Mouse (Mus musculus) CD4-positive, CD25-positive, alpha-beta regulatory T cell, adult 2 months (primary cell): ENCODE measurements around the gene Afmid.
"Not testable (repeated sequence)": the region's sequence is repeated elsewhere in the genome, so short reads cannot be mapped to it uniquely, and the experiment has no call there.

Experiments
- DNase-seq: peaks from one replicate; pipeline ENCODE4 v3.0.0-alpha.2; 2012; ENCODE audit warnings: low read depth, low spot score

The Afmid gene

DNA sequence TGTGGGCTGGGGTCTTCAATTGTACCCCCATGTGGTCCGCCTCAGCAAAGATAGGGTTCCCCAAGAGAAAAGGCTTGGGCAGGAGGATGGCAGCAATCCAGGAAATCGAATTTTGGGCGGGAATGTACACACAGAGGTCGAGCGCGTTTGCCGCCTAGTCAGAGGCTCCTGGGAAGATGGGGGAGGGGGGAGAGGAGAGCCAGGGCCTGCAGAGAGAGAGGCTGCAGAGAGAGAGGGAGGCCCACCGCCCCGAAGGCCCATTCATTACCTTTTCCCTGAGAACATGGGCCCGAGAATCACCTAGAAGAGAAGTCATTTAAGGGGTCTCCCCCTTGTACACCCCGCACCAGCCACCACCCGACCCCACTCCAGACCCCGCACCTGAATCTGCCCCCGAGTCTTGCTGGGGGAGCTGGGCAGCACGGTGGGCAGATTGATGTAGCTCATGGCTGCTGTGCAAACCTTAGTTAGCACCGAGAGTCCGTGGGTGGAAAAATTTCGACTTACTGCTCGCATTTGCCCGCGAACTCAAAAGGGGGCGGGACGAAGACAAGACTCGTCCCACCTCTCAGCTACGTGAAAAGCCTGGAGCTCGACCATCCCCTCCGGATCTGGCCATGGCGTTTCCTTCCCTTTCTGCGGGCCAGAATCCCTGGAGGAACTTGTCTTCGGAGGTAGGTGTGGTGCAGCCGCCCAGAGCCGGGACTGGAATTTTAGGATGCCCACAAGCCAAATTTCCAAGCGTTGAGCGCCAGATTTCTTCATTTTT is at the start of gene Afmid, which contains the start of gene Tk1:
Afmid (plus strand) TSS at position 592 of the 769 bp plus-strand sequence.
Tk1 (minus strand) TSS at position 760 of the 769 bp plus-strand sequence.
- DNase-seq = peak; percentile 81

DNA sequence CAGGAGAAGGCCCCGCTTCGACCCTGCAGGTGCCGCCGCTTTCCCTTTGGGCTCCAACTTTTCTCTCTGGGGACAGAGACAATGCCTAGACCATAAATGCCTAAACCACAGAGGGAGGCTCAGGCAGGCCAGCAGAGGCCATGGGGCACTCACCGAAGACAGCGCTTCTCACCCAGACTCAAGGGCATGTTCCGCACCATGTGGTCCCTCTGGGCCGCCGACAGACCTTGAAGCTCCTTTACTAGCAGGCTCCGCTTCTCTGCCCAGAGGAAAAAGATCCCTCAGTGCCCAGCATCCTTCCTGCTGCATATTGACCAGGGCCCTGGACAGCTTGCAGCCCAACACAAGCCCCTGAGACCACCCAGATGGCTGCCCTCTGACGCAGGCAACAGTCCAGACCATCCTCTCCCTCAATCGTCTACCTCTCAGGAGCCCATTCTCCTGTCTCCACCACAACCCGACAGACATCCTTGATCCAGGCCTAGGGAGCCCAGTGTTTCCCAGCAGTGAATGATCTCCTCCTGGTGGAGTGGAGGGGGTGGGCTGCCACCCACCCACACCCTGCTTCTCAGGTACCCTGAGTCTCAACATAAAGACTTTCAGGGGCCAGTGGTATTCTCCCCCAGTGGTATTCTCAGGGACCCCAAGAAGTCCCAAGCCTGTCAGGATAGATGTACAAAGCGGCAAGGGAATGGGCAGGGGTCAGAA is 49.5 kb upstream of the Afmid start:
- DNase-seq = no peak

DNA sequence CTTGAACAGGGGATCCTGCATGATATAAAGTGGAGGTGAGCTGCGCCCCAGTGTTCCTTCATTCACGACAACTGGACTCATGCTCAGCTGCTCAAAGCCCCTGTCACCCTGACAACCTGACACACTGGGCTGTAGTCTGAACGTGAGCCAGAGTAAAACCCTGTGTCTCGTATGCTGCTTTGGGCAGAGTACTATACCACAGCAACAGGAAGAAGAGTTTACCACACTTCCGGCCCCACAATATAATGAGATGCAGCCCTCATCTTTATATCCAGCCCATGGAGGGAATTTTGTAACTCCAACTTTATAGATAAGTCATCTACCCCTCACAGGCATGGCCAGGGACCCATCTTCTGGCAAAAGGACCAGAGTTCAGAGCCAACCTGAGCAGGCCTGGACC is 48.6 kb upstream of the Afmid start:
- DNase-seq = peak; percentile 77

DNA sequence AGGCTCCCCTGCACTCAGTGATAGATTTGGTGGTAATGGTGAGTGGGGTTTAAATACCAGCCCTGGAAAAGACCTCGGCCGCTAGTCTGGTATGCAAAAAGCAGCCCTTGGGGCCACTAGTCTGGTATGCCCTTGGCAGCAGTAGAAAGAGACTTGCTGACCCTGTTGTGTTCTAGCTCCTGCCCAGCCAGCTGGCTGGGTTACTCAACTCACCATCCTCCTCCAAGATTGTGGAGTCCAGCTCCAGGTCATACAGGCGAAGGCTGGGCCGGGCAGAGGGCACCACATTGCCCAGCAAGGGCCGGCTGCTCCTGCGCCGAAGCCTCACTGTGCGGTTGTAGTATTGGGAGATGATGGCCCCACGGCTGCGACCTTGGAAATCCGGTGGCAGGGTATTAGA is 47.7 kb upstream of the Afmid start:
- DNase-seq = no peak

DNA sequence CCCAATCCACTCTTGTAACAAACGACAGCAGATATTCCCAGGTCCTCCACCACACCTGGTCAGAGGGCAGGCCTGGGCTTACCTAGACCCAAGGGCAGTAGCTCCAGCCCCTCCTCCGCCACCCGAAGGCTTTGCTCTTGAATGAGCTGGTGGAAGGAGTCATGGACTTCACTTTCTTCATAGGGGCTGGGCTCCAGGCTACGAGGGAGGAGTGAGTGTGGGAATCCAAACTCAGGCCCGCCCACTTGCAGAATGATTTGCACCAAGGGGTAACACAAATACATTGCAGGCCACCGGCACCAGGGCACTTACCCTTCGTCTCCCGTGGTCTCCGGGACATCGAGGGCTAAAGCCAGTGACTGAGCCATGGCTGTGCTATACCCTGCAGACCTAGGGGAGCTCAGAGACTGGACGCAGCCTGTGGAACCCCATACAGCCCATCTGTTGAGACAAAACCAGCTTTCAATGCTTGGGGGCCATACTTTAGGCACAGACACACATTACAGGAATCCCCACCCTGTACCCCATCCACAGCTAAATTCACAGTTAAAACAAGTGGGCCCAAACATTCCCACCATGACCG is 46.8 kb upstream of the Afmid start:
- peak; percentile 41 for DNase-seq

DNA sequence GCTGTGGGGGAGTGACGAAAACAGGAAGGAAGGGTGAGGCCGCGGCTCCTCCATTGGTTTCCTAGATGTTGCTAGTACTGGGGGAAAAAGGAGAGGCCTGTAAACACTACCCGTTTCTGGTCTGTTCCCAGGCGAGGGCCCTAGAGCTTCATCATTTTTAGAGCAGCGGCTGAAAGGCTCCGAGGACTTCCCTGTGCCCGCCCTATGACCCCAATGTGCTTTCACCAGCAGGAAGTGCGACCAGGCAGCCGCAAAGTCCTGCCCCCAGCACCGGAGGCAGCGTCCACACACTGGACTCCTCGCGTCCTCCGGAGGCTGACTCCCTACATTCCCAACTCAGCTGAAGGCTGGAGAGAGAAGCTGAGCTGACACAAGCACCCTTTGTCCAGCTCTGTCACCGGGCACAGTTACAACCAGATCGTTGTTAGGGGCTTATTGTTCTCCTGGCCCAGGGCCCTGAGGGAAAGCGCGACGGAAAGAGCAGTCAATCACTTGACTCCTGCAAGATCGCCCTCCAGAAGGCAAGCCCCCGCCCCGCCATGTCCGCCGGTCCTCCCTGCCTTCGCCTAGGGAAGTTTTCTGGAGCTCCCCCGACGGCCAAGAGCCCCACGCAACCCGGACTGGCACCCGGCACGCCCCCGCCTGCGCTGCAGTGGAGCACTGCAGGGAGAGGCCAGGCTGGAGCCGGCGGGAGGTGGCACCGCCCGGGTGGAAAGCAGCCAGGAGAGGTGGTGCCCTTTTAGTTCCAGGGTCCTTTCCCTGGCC is 46.1 kb upstream of the Afmid start:
- peak; percentile 56 for DNase-seq

DNA sequence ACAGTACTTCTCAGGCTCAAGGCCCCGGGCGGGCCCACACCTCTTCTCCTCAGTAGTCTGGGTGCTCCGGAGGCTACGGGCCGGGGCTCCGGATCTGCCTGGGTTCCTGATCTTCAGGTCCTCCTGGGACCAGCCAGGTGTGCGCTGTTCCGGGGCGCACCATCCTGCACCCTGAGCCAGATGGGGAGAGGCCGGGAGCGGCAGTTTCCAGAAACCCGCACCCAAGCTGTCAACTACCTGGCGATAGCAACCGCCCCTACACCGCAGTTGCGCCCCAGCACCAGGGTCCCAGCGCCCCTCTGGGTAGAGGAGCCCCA is 45.6 kb upstream of the Afmid start:
- no peak for DNase-seq

DNA sequence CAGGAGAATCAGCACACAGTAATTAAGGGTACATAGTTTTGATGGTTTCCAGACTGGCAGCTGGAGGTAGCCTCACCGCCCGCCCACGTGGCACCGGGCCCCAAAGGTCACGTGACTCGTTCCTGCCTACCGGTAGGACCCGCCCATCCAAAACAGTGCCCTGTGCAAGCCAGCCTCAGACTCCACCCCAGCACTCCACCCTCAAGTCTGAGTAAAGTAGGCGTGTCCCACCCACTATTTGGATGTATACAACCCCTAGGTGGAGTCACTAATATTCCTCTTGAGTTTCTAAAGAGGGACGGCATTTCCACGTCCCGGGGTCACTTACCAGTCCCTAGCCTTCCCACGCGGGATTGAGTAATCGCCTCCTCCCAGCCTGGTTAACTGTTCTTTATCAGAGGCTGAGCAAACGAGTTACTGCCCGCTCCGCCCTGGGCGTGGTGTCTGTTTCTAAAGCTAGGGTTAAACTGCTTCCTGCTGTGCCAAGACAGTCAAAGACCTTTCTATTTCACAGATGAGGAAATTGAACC is 45.1 kb upstream of the Afmid start:
- DNase-seq = peak; percentile 98

DNA sequence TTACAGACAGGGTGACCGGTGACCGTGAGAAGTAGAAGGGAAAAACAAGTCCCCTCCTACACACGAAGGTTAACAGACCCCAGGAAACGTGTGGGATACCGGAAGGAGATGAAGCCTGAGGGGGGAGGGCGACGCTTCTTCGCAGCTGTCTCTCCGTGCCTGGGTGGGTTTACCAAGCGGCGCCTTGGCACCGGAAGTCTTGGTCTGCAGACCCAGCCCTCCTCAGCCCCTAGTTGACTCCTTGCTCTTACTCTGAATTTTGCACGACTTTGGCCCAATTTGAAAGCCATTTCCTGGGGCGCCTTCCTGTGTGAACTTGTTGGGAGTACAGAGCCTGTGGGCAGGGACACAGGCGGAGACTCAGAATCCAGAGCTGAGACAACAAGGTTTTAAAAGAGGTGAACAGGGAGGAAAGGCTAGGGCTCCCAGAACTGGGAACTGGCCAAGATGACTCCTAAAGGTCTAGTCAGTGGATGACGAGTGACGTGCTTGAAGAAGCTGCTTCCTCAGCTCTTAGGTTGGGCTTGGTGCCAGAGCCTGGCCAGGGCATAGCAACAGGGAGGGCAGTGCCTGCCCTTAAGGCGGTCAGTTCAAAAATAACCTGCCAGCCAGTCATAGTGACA is 44.4 kb upstream of the Afmid start:
- DNase-seq = peak; percentile 78

DNA sequence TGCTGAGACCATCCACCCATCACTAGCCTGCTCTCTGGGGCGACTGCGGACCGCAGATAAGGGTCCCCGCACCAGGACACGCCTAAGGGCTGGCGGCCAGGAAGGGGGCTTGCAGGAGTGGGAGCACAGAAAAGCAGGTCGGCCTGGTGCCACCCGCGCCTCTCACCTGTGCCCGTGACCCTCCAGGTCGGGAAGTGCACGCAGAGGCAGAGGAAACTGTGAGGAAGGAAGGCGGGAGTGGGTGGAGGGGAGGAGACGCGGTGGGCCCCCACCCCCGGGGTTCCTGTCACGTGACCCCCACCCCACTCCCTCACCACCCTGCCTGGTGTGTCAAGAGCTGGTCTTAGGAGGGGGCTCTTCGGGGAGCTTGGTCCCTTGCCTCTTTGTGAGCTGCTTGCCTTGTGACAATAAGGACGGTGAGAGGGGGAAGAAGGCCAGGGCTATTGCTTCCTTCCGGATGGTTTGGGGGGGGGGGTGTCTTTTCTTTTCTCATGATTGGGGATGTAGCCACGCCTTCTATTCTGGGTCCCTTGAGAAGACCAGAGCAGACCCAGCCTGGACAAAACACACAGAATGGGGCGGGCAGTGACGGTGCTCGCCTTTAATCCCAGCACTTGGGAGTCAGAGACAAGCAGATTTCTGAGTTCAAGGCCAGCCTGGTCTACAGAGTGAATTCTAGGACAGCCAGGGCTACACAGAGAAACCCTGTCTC is 43.6 kb upstream of the Afmid start, which contains the start of the genes Tmc8 and Tmc6:
Tmc8 (plus strand) TSS at position 84 of the 712 bp plus-strand sequence.
Tmc6 (minus strand) TSS at position 206 of the 712 bp plus-strand sequence.
- DNase-seq = peak; percentile 91

DNA sequence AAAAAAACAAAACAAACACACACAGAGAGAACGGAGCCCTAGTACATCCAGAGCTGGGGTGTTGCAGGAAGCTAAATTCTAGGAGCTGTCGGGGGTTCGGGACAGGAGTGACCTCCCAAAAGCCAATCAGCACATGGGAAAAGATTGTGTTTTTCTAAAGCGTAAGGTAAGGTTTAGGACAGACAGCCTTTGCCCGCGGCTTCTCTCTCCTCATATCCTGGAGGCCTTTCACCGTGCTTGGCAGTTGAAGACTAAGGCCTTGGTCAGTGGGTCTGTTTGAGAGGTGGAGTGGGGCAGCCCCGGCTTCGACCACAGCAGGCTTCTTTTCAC is 43.1 kb upstream of the Afmid start:
- DNase-seq = no peak

DNA sequence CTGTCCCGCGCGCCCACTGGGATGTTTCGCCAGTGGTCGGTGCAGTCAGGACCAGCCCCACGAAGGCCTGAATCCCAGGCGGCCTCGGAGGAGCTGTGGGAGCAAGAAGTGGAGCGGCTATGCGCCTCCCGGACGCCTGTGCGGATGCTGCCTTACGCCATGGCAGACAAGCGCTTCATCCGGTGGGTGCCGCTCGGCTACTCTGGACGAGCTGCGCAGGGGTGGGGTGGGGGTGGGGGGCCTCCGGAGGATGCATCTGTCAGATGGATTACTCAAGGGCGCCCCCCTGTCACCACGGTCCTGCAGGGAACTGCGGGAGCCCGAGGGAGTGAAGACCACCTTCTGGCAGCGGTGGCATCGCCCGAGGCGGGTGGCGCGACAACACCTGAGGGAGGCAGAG is 42.6 kb upstream of the Afmid start:
- DNase-seq = peak; percentile 81

DNA sequence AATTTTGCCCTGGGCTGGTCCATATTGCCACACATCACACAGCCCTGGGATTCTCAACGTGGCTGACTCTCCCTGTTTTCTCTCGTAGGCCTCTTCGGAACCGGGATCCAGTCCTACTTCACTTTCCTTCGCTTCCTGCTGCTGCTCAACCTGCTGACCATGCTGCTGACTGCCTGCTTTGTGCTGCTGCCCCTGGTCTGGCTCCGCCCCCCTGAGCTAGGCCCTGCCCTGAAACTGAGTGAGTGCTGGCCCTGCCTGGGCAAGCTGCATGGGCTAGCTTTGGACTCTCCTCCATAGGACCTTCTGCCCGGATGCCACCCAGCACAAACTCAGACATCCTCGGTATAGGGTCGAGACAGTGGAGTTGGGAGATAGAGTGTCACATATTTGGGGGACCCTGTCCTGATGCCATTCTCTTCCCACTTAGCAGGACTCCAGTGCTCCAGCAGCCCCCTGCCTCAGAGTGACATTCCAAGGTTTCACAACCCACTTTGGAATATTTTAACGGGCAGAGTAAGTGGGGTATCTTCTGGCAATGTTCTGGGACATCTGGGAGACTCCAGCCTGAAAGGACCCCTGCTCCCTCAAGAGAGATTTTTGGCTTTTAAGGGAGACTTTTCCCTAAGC is 41.9 kb upstream of the Afmid start:
- DNase-seq = peak; percentile 46

DNA sequence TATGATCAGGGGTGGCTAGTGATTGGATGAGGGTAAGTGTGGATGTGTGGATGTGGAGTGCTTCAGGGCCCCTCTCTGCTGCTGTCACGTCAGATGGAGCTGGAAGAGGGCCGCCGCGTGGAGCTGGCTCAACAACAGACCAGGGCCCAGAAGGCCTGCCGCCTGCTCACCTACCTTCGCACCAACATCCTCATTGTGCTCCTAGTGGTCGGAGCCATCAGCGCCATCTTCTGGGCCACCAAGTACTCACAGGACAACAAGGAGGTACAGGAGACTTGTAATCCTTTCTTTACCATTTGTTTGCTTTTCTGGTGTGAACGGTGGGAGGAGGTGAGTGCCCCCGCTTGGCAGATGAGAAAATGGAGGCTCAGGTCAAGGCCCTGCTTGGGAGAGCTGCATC is 39.4 kb upstream of the Afmid start:
- DNase-seq = peak; percentile 87

DNA sequence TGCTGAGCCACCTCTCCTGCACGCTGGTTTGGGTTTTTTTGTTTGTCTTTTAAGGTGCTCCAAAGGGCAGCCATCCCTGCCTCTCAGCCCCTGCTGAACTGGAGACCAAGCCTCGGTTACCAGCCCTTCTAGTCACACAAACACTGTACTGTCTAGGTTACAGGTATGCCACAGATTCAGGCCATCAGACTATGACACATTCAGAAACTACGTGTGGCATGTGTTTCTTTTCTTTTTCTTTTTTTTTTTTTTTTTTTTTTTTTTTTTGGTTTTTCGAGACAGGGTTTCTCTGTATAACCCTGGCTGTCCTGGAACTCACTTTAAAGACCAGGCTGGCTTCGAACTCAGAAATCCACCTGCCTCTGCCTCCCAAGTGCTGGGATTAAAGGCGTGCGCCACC is 37.2 kb upstream of the Afmid start:
- DNase-seq = not testable (repeated sequence)

DNA sequence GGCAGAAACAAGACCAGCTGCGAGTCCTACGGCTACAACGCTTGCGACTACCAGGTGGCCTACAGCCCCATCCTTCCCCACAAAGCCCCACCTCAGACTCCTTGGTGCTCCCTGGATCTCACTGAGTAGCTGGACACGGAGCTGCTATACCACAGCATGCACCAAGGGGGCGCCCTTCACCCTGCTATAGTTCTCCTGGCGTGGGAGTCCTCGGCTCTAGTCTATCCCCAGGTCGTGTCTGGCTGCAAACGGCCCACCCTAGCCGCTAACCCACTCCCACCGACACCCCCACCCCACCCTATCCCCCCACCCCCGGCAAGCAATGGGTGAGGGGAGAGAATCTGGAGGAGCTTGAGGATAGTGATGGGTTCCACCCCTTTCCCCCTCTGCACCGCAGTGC is 35.4 kb upstream of the Afmid start:
- peak; percentile 82 for DNase-seq

DNA sequence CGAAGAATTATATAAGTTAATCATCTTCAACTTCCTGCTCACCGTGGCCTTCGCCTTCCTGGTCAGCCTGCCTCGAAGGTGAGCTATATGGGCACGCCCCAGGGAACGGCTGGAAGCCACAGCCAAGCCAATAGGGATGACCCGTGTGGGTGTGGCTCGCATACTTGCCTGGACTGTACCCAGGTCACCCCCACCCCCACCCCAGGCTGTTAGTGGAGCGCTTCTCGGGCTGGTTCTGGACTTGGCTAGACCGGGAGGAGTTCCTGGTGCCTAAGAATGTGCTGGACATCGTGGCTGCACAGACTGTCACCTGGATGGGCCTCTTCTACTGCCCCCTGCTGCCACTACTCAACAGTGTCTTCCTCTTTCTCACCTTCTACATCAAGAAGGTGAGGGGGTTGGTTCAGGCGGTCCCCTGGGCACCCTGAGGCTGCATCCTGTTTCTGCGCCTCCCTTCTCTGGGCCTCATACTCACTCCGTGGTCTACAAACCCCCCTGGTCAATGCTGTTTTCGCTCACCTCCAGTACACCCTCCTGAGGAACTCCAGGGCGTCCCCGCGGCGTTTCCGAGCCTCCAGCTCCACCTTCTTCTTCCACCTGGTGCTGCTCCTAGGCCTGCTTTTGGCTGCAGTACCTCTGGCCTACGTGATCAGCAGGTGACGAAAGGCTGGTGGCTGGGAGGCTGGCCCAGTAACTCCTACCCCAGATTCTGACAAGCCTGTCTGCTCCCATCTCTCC is 34.9 kb upstream of the Afmid start:
- DNase-seq = peak; percentile 43

DNA sequence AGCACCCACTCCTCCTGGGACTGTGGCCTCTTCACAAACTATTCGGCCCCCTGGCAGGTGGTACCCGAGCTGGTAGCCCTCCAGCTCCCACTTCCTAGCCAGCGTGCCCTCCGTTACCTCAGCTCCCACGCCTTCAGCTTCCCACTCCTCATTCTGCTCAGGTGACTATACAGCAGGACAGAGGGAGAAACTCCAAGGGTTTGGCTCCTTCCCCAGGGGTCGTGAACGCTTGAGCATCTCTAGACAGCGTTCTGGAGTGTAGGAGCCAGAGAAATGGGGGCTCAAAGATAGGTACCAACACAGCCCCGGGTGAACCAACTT is 34.3 kb upstream of the Afmid start:
- DNase-seq = no peak

DNA sequence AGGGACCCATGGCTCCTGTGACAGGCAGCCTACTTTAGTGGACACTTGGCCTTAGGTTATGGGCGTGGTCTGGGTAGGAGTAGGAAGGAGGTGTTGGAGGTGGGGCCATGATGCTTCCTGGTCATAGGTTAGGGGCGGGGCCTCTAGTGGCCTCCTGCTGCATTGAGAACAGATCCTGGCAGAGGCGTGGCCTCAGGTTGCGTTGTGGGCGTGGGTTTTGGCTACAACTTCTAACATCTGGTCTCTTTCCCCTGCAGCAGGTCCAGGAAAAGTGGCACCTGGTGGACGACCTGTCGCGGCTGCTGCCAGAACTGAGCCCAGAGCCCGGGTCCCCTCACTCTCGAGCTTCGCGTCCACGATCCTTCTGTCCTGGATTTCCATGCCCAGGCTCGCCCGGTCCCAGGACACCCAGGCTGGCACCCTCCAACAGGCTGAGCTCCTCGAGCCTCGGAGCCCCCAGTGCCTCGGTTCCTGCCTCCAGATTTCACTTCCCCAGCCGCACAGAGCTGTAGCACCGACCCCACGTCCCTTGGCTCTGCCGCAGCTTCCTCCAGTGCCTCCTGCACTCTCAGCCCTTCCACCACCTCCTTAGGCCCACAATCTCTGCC is 33.3 kb upstream of the Afmid start:
- peak; percentile 54 for DNase-seq
